15 mouse cellular contexts compared by ENCODE assay signal in the genomic region with DNA sequence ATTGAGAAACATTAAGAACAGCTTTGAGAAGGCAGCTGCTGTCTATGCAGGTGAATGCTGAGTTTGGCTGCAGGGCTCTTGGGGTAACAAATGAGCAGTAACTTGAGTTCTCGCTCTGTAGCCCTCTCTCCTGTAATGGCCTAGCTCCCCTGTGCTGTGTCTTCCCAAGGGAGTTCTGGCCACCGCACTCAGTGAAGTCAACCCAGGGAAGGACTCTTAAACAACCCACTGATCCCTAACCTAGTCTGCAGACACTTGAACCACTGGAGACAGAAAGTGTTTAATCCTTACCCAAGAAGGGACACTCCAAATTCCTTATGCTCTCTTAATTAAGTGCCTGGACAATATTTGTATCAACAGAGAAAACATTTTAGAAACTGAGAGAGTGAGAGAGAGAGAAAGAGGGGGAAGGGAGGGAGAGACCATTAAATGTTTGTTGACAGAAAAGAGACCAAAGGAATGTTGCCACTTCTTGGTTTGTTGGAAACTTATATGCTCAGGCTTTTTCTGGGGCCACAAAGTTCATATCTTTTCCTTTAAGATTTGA.
"Had no signal": no experiment of that assay in that cellular context is flagged by ENCODE, and none has a peak within 500 bp of the region (broad histone marks: within the 10 kb centered on the region; RNA-seq: fewer than 3 reads in every experiment).

No protein-coding gene starts in this region.

- H3K4me2 ChIP-seq: liver, embryonic 11.5 days; liver, embryonic 15.5 days; midbrain, embryonic 12.5 days; neural tube, embryonic 15.5 days had no signal

- H3K36me3 ChIP-seq: liver, embryonic 15.5 days; midbrain, embryonic 12.5 days; neural tube, embryonic 15.5 days had no signal

- H3K4me3 ChIP-seq: layer of hippocampus, adult 2 months; liver, embryonic 15.5 days; megakaryocyte, embryonic 14.5 days; midbrain, embryonic 12.5 days; myocyte; neural tube, embryonic 15.5 days had no signal

- H3K27me3 ChIP-seq: liver, embryonic 15.5 days; midbrain, embryonic 12.5 days; neural tube, embryonic 15.5 days had no signal

- H3K9ac ChIP-seq: liver, embryonic 15.5 days; midbrain, embryonic 12.5 days; neural tube, embryonic 15.5 days had no signal

- DNase-seq: kidney, adult 11 months; kidney, postnatal 10 days; kidney, postnatal 4 days; right cerebral cortex, adult 18-20 months; right cerebral cortex, postnatal 25 days; thymus, postnatal 14 days had no signal

- H3K4me1 ChIP-seq: liver, embryonic 15.5 days; megakaryocyte, embryonic 14.5 days; midbrain, embryonic 12.5 days; neural tube, embryonic 15.5 days had no signal

- H3K27ac ChIP-seq: hindbrain, postnatal 0 days; layer of hippocampus, adult 2 months; liver, embryonic 15.5 days; macrophage; midbrain, embryonic 12.5 days; neural tube, embryonic 15.5 days had no signal

- H3K9me3 ChIP-seq: liver, embryonic 15.5 days; megakaryocyte, embryonic 14.5 days; midbrain, embryonic 12.5 days; neural tube, embryonic 15.5 days had no signal
